Comparison of ENCODE assay signal across 26 mouse cellular contexts in genomic region chrX:17537701-17538100, GRCm38 (mm10). TPM values are rescaled to one million over a fixed set of nuclear protein-coding genes. Genes with fewer than 3 reads are reported as not detected.
DNase-seq lines count a peak whose midpoint lies in the region; ATAC-seq lines count a peak whose summit lies in the region.
"Had no signal": no experiment of that assay in that cellular context is flagged by ENCODE, and none has a peak within 500 bp of the region (broad histone marks: within the 10 kb centered on the region; RNA-seq: fewer than 3 reads in every experiment).

No protein-coding gene starts in this region.

- peak; percentile 32 for DNase-seq in 3T3-L1 (ENCODE audit: low read depth, low spot score)
- no peak for DNase-seq in liver
- DNase-seq: adrenal gland, postnatal 10 days; adrenal gland, postnatal 36 days; cerebellum, adult 18-20 months; cerebellum, adult 9-10 months; cerebellum, postnatal 14 days; gastrocnemius, adult 2 months; gastrocnemius, postnatal 14 days; heart, adult 2 months; heart, postnatal 14 days; heart, postnatal 4 days had no signal

- H3K36me3 ChIP-seq in midbrain, embryonic 15.5 days (replicated peaks) = no peaks in the 10 kb centered on the region
- H3K36me3 ChIP-seq: forebrain, embryonic 10.5 days; heart, embryonic 10.5 days; heart, embryonic 13.5 days had no signal

- no peaks in the 10 kb centered on the region for H3K4me1 ChIP-seq in midbrain, embryonic 15.5 days
- H3K4me1 ChIP-seq: forebrain, embryonic 10.5 days; forebrain, embryonic 13.5 days; heart, embryonic 10.5 days; heart, embryonic 13.5 days had no signal

- 0 out of 2 replicates have a peak, but pooled peaks have one; percentile 46 for ATAC-seq in granulocyte monocyte progenitor cell, adult 5-6 weeks (replicated peaks; ENCODE audit: poor library complexity, severe bottlenecking)
- peak; percentile 69; the same call in 1 of the 2 replicates for ATAC-seq in neutrophil, adult 5-6 weeks (ENCODE audit: extremely low read depth, insufficient number of reproducible peaks, low FRiP score, poor library complexity, severe bottlenecking)
- ATAC-seq in midbrain, embryonic 15.5 days (replicated peaks) = no peak
- no peak for ATAC-seq in activated CD4-positive, CD25-positive, alpha-beta regulatory T cell, adult 4 months
- ATAC-seq: CD4-positive, CD25-positive, alpha-beta regulatory T cell, adult 4 months; forebrain, embryonic 13.5 days; forebrain, embryonic 16.5 days; hindbrain, postnatal 0 days; inflammation-experienced regulatory T-cells, adult 6 months; intestine, embryonic 16.5 days had no signal

- no peak overlapping the region for H3K4me2 ChIP-seq in midbrain, embryonic 15.5 days
- H3K4me2 ChIP-seq: forebrain, embryonic 13.5 days; heart, embryonic 13.5 days; hindbrain, embryonic 14.5 days had no signal

- no peaks in the 10 kb centered on the region for H3K27me3 ChIP-seq in midbrain, embryonic 15.5 days (replicated peaks)
- H3K27me3 ChIP-seq: forebrain, embryonic 13.5 days; heart, embryonic 13.5 days had no signal

- no peak overlapping the region for H3K27ac ChIP-seq in midbrain, embryonic 15.5 days
- H3K27ac ChIP-seq: forebrain, embryonic 10.5 days; forebrain, embryonic 13.5 days; gastrocnemius, adult 2 months; heart, adult 2 months; heart, embryonic 10.5 days; heart, embryonic 13.5 days; hindbrain, embryonic 14.5 days; hindbrain, postnatal 0 days had no signal

- H3K4me3 ChIP-seq in midbrain, embryonic 15.5 days = no peak overlapping the region
- H3K4me3 ChIP-seq: forebrain, embryonic 10.5 days; forebrain, embryonic 13.5 days; gastrocnemius, adult 2 months; heart, adult 2 months; heart, embryonic 10.5 days; heart, embryonic 13.5 days had no signal

- H3K9ac ChIP-seq in midbrain, embryonic 15.5 days = no peak overlapping the region
- H3K9ac ChIP-seq: forebrain, embryonic 13.5 days; heart, embryonic 13.5 days; hindbrain, embryonic 14.5 days had no signal

- WGBS in midbrain, embryonic 15.5 days = 88% methylated on average over 4 of the region's 4 CpGs

- no peaks in the 10 kb centered on the region for H3K9me3 ChIP-seq in midbrain, embryonic 15.5 days
- H3K9me3 ChIP-seq: forebrain, embryonic 10.5 days; forebrain, embryonic 13.5 days; heart, embryonic 10.5 days; heart, embryonic 13.5 days had no signal

RNA-seq across cellular contexts. Expression of gene Fundc1, which starts 34.4 kb away (rescaled TPM):
- total RNA-seq in granulocyte monocyte progenitor cell, adult 5-6 weeks (2014; fragmentation: Nextera tagmentation) = 33.0 and 36.1 TPM in 2 replicates
- total RNA-seq in granulocyte monocyte progenitor cell, adult 5-6 weeks (2017) = 38.0 and 54.8 TPM in 2 replicates
- 20.9 and 26.0 TPM in 2 replicates for total RNA-seq in neutrophil, adult 5-6 weeks (2017)
- 58.9 and 59.8 TPM in 2 replicates for polyA plus RNA-seq in midbrain, embryonic 15.5 days (2015; fragmentation: Nextera tagmentation; extraction: Ambion mirVana)
- 10 to 100 TPM; 68.8 to 78.1 TPM for polyA plus RNA-seq in activated CD4-positive, CD25-positive, alpha-beta regulatory T cell, adult 4 months (2017; shearing (Covaris generic))

Comparison
In these comparisons a context has a peak if more than half of its experiments do, and no peak if none do; other contexts are left out.
1. ATAC-seq: peak in granulocyte monocyte progenitor cell, adult 5-6 weeks (single experiment) and neutrophil, adult 5-6 weeks (single experiment); none in midbrain, embryonic 15.5 days (single experiment) and activated CD4-positive, CD25-positive, alpha-beta regulatory T cell, adult 4 months (single experiment).